Mouse (Mus musculus) kidney, adult 2 months (tissue): Measurements from ENCODE around the gene Zbtb11. TPM values are rescaled to one million over a fixed set of nuclear protein-coding genes. Genes with fewer than 3 reads are reported as not detected.

Experiments
- DNase-seq: peaks from one replicate; pipeline ENCODE4 v3.0.0; 2021
- H3K27ac ChIP-seq: fragments of 200-500 bp; 2 replicates; pipeline ENCODE4 v1.5.1; 2012; ENCODE audit warnings: low read depth, low read length, control low read depth, inconsistent platforms; ENCODE audit not compliant: insufficient read depth
- H3K27me3 ChIP-seq: fragments of 200-500 bp; replicated peaks from 2 replicates; pipeline ENCODE4 v1.6.1; 2012; ENCODE audit warnings: mild to moderate bottlenecking, moderate library complexity, low read length, inconsistent platforms; ENCODE audit not compliant: control insufficient read depth, insufficient read depth
- H3K36me3 ChIP-seq: fragments of 200-500 bp; 2 replicates; pipeline ENCODE4 v1.6.1; 2012; ENCODE audit warnings: mild to moderate bottlenecking, moderate library complexity, low read length, inconsistent platforms; ENCODE audit not compliant: control insufficient read depth, insufficient read depth
- H3K4me1 ChIP-seq: fragments of 200-500 bp; 2 replicates; pipeline ENCODE4 v1.6.1; 2011; ENCODE audit warnings: low read length; ENCODE audit not compliant: control insufficient read depth, insufficient read depth
- H3K4me3 ChIP-seq: fragments of 200-500 bp; 2 replicates; pipeline ENCODE4 v1.5.1; 2011; ENCODE audit warnings: mild to moderate bottlenecking, low read depth, low read length, control low read depth; ENCODE audit not compliant: insufficient read depth
- CTCF ChIP-seq: fragments of 200-500 bp; conservative IDR thresholded peaks from 2 replicates; pipeline ENCODE4 v1.5.1; 2011; ENCODE audit warnings: low read depth, mild to moderate bottlenecking, control low read depth, low read length, moderate library complexity, mixed read lengths; ENCODE audit not compliant: insufficient read depth, insufficient read length
- POLR2A ChIP-seq: fragments of 200-500 bp; IDR thresholded peaks from one replicate; pipeline ENCODE4 v1.6.1; 2011; ENCODE audit warnings: low read depth, low read length, control low read depth
- WGBS: fragments of 180-500 bp; shearing (Covaris S2); methylation state at CpG from one replicate; pipeline ENCODE4 v1.1.7; 2018; 5-methylcytosine and 5-hydroxymethylcytosine counted together
- polyA plus RNA-seq: library from polyadenylated mRNA; depleted of rRNA; stranded (reverse); fragments of >200 nt; gene quantifications from 2 replicates; pipeline ENCODE4 v1.2.3, GENCODE M21; 2012; rRNA removed

The Zbtb11 gene
- polyA plus RNA-seq, 1 experiment, result 3.2 TPM

- Histone ChIP-seq H3K36me3 (no peaks in the 10 kb centered on the region), H3K27me3 (no peaks in the 10 kb centered on the region), H3K27ac (no peak overlapping the region), H3K4me1 (no peaks in the 10 kb centered on the region), H3K4me3 (no peak overlapping the region)
- TF ChIP-seq CTCF (no peak), POLR2A (no peak)
- DNase-seq, result no peak
- WGBS, result 73% methylated on average over 7 of the region's 7 CpGs
Measured at GRCm38 (mm10) chr16:56056944-56057590, 83.4 kb downstream of the Zbtb11 start.

- DNase-seq, result no peak
- Histone ChIP-seq H3K4me3 (no peak overlapping the region), H3K36me3 (no peaks in the 10 kb centered on the region), H3K4me1 (no peaks in the 10 kb centered on the region), H3K27ac (no peak overlapping the region), H3K27me3 (no peaks in the 10 kb centered on the region)
- 78% methylated on average over 10 of the region's 10 CpGs for WGBS
- no peak for TF ChIP-seq CTCF
- TF ChIP-seq POLR2A, result no peak
Measured at GRCm38 (mm10) chr16:56058151-56058550, 84.5 kb downstream of the Zbtb11 start.

Other genes starting within 250 kb of the Zbtb11 start
- gene Nfkbiz, start 135.0 kb upstream of the Zbtb11 start, polyA plus RNA-seq, result 4.7 and 5.2 TPM in 2 replicates
- gene Nxpe3, start 78.6 kb upstream of the Zbtb11 start, polyA plus RNA-seq, result 4.6 and 4.9 TPM in 2 replicates
- gene Cep97, start 39.0 kb upstream of the Zbtb11 start, polyA plus RNA-seq, result 1.5 and 2.5 TPM in 2 replicates
- gene Rpl24, start 7.6 kb upstream of the Zbtb11 start, polyA plus RNA-seq, result 175 and 226 TPM in 2 replicates
- 16.3 and 24.6 TPM in 2 replicates for gene Pcnp, start 55.9 kb downstream of the Zbtb11 start, polyA plus RNA-seq
- 2.9 and 3.3 TPM in 2 replicates for gene Trmt10c, start 63.9 kb downstream of the Zbtb11 start, polyA plus RNA-seq
- gene Senp7, start 74.5 kb downstream of the Zbtb11 start, polyA plus RNA-seq, result 2.9 and 3.1 TPM in 2 replicates
- 0.17 and 0.19 TPM in 2 replicates for gene Impg2, start 230.4 kb downstream of the Zbtb11 start, polyA plus RNA-seq